Mouse (Mus musculus) cortical plate, adult 2 months (tissue): Measurements from ENCODE around the gene Rrh.

Experiments
- CTCF ChIP-seq: fragments of 200-500 bp; IDR thresholded peaks from 2 replicates; pipeline ENCODE4 v1.5.1; 2011; ENCODE audit warnings: mild to moderate bottlenecking, control low read depth, low read length; ENCODE audit not compliant: insufficient read depth; ENCODE audit errors: extremely low read depth
- POLR2A ChIP-seq: fragments of 200-500 bp; IDR thresholded peaks from 2 replicates; pipeline ENCODE4 v1.6.1; 2011; ENCODE audit warnings: mild to moderate bottlenecking, low read length, control low read depth; ENCODE audit not compliant: insufficient read depth; ENCODE audit errors: extremely low read depth

DNA sequence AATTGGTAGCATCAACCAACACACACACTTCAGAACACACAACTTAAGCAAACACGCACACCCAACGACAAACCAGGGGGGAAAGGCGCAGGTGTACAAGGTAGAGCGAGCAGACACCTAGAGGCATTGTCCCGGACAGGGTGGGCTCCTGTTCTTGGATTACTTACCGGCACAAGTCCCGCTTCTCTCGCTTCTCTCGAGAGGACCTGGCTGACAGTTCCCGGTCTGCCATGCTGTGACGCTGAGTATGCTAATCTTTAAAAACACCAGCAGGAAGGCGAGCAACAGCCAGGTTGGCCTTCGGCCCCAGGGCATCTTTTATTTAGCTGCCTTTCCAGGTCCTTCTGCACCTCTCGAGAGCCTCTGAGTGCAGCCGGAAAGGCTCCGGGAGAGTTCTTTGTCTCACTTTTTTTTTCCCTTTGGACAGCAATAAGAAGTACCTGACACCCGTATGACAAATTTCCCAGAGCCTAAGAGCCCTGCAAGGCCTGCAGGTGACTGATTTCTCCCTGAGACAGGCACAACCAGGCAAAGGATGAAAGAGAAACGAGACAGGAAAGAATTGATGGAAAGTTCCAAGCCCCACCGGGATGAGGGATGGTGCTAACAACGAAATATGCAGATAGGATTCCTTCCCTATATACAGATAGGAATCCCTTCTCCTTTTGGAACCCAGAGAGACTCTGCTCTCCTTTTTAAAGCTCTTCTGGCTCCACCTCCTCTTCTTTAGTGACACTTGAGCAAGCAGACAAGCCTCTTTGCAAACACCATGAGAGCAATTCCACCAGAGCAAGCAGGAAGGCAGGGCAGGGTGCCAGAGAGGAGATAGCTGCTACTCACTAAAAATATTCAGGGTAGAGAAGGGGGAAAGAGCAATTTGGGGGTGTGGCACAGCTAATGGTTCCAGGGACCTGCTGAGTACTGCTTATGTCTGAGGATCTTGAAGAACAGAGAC is 67.5 kb downstream of the Rrh start, which contains the start of gene Egf:
- no peak for TF ChIP-seq CTCF
- TF ChIP-seq POLR2A: no peak
